Mouse (Mus musculus) G1E (cell line): ENCODE measurements at regions not wholly inside any gene's neighbourhood (a gene's known extent, or its start where the extent isn't known, plus 50 kb on each side); places are given as distances from the start of the nearest gene placed in this dataset.

ENCODE experiments used
- CTCF ChIP-seq: IDR thresholded peaks from 2 replicates; pipeline ENCODE4 v1.5.1; 2012; ENCODE audit warnings: low read depth, low read length, inconsistent platforms, mixed read lengths
- GATA1 ChIP-seq: IDR thresholded peaks from 2 replicates; pipeline ENCODE4 v1.6.1; 2012; ENCODE audit warnings: borderline replicate concordance, low read length, inconsistent platforms, mixed read lengths
- POLR2AphosphoS5 ChIP-seq: IDR thresholded peaks from 2 replicates; pipeline ENCODE4 v1.6.1; 2012; ENCODE audit warnings: low read depth, low read length, inconsistent platforms; ENCODE audit not compliant: insufficient replicate concordance
- TAL1 ChIP-seq: conservative IDR thresholded peaks from 2 replicates; pipeline ENCODE4 v1.6.1; 2012; ENCODE audit warnings: low read depth, low read length, inconsistent platforms, mixed read lengths

DNA sequence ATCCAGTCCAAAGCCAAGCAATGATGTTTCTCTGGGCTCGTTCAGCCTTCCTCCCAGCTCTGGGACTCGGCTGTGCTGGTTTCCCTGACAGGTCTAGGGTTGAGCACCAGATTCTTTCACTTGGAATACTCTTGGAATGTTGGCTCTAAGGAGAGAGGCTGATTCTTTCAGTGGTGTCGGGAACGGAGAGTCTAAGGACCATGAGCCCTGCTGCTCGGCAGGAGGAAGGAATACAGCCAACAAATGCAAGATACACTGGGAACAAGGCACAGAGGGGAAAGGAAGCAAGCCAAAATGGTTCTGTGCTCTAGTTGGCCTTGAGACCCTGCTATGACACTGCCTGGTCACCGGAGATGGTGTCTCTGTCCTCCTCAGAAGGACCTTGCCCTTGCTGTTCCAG is 251.8 kb downstream of the Cbln1 start:
- TF ChIP-seq GATA1 (no peak), CTCF (no peak), TAL1 (no peak), POLR2AphosphoS5 (no peak)
